Mouse (Mus musculus): ENCODE results near the gene Cpeb2.

DNA sequence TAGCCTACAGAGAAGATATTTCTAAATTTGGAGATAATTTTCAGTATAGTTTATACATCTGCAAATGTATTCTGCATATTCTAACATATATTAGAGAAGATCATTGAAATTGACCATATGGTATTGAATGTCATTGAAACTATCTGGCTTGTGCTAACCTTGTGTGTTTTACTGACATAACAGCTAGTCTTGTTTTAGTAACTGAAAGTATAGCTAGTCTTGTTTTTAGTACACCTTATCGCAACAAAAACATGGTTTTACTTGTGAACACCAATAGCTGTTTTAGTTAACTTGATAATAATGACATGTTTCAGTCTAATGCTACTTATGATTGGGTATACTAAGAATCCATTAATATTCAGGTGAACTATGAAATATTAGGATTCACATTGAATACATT lies 45.0 kb downstream of the Cpeb2 start:
- TF ChIP-seq CTCF (IDR thresholded peaks at IDR 0.05; ENCODE audit: low read depth) (no peak), EP300 (optimal IDR thresholded peaks at IDR 0.05) (no peak)
